Mouse (Mus musculus) liver, adult 2 months (tissue): ENCODE data around the gene Ndufa13.

Experiments
- CTCF ChIP-seq: fragments of 200-500 bp; IDR thresholded peaks from 2 replicates; pipeline ENCODE4 v1.5.1; 2011; ENCODE audit warnings: low read depth, low read length, control low read depth
- POLR2A ChIP-seq: fragments of 200-500 bp; IDR thresholded peaks from 2 replicates; pipeline ENCODE4 v1.6.1; 2011; ENCODE audit warnings: low read length, control low read depth; ENCODE audit not compliant: insufficient read depth; ENCODE audit errors: extremely low read depth

DNA sequence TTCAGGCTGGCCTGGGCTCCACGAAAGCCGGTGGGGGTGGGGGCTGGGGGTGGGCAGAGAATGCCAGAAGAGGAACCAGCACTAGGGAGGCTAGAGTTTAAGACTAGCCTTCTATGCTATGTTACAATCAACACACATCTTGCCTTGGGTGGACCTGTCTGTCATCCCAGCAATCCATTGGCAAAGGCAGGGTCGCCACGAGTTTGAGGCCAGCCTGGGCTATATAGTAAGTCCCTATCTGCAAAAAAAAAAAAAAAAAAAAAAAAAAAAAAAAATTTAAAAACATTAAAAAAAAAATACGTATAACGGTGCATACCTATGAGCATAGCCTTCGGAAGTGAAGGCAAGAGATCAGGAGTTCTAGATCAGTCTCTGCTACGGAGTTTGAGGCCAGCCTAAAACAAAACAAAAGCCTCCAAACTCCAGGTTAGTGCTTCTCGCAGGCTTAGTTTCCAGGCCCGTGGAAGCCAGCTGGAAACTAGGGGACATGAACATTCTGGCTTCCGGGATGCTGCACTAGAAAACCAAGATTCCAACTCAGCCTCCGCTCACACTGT lies 1.4 kb downstream of the Ndufa13 start:
- no peak for TF ChIP-seq POLR2A
- no peak for TF ChIP-seq CTCF
